Mouse (Mus musculus): ENCODE results near the gene Ankrd17. TPM values are rescaled to one million over a fixed set of nuclear protein-coding genes. Genes with fewer than 3 reads are reported as not detected.
"Not testable (repeated sequence)": the region's sequence is repeated elsewhere in the genome, so short reads cannot be mapped to it uniquely, and the experiment has no call there.

Gene Ankrd17
- polyA plus RNA-seq, 2 experiments from 2014 or later, result 41.9 to 48.9 TPM

DNA sequence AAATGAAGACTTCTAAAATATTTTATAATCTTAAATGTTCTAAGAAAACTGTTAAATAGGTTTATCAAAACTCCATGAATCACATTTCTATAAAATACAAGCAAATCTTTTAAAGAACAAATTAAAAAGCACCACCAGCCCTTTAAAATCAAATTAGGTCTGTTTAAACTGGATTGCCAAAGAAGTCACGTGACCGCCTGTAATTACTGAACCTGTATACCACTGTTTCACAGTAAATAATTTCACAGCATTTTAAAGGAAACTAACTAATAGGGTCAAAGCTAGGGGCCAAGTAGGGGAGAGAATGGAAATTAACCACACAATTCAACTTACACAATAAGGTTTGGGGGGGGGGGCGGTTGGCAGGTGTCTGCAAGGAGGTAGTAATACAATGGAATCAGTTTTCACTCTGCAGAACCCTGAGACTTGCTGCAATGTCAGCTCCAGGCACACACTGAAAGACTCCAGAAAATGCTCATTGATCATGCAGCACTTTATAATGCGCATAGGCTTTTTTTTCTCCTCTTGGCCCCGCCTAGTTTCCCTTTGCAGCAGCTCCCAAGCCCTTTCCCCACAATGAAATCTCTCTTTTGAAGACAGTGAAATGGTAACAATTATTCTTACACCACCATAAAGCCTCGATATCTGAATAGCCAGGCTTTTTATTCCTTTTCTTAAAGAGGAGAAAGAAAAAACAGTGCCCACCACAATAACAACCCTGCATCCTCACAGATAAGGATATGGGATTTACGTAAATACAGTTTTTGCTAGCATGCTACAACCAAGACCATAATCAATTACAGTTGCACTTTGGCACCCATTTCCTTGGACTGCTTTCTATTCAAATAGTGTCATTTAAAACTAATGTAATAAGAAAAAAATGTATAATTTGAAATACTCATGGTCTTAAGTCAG lies 27.9 kb downstream of the Ankrd17 start:
- ATAC-seq, result no peak

DNA sequence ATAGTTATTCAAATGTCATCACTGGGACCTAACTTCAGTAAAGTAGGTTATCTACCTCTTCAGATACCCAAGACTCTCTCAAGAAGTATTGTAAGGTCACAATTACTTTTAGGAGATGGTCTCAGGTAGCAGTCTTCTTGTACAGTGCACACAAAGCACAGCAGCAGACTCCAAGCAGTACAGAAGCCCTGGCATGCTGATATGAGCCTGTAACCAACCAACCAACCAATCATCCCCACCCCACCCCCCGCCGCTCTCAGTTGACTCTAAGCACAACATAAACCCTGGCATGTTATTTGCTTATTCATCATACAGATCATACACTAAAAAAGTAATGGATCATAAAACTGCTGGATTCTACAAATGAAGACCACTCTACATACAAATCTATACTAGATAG lies 33.9 kb downstream of the Ankrd17 start:
- ATAC-seq, result no peak

DNA sequence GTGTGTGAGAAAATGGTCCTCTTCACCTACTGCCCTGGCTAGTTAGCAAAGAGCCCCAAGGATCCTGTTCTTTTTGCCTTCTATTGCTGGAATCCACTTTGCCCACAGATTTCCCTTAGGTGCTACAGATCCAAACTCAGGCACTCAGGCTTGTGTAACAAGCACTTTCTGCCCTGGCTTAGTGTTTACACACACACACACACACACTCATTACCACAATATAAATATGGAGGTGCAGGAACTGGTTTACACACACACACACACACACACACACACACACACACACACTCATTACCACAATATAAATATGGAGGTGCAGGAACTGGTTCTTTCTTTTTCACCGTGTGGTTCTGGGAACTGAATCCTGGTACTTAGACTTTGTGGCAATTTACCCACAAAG lies 35.3 kb downstream of the Ankrd17 start:
- ATAC-seq, result no peak

GRCm38 (mm10) chr5:90298396-90298795 lies 68.0 kb downstream of the Ankrd17 start:
- no peak for ATAC-seq

DNA sequence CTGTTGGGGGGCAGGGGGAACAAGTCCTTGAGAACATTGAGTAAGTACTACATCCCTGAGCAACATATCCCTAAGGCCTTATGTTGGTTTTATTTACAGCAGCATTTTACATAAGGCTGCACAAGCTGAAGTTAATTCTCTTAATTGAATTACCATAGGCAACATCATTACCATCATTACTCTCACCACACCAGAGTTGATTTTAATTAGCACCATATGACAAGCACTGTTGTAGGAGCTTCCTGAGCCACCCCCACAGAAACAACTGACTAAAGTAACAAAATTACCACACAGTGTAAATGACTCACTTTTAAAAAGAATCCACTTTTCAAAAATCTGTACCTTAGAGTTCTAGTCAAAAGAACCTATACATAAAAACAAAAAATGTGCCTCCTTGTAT lies 76.5 kb downstream of the Ankrd17 start:
- ATAC-seq, result no peak

- peak; percentile 69 for ATAC-seq
Observed at GRCm38 (mm10) chr5:90286559-90286958, 79.8 kb downstream of the Ankrd17 start.

DNA sequence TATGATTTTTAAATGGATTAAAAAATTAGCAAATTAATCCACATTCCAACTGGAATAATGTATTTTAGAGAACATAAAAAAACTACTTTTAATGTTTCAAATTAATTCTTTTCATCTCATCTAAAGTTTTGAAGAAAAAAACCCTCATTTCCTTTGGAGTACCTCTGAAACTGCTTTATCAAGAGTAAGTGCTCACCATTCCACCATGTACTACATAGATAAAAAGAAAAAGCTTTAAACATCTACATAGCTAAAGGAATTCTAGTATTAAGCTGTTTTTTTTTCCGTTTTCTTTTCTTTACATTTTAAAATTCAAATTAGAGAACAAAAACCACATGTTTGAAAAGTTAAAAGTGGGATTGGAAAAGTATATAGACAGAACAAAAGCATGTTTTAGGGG lies 86.3 kb downstream of the Ankrd17 start:
- ATAC-seq, result no peak

DNA sequence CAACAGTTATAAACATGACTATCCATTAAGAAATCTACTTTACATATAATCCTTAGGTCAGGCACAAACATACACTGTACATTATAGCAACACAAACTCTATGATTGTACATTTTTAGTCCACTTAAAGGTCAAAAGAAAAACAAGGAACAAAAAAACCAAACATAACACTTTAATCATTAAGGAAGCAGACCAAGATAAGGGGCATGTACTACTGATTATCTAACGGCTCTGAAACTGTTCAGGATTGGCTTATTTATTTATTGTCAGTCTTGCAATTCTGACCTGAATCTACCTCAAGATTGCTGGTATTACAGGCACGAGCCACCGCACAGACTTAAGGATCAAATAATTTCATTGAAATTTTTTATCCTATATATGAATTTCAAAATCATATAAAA lies 87.0 kb downstream of the Ankrd17 start:
- ATAC-seq, result no peak

GRCm38 (mm10) chr5:90277443-90277842 lies 88.9 kb downstream of the Ankrd17 start:
- ATAC-seq, result no peak

- no peak for ATAC-seq
Observed at GRCm38 (mm10) chr5:90274806-90275205, 91.6 kb downstream of the Ankrd17 start.

DNA sequence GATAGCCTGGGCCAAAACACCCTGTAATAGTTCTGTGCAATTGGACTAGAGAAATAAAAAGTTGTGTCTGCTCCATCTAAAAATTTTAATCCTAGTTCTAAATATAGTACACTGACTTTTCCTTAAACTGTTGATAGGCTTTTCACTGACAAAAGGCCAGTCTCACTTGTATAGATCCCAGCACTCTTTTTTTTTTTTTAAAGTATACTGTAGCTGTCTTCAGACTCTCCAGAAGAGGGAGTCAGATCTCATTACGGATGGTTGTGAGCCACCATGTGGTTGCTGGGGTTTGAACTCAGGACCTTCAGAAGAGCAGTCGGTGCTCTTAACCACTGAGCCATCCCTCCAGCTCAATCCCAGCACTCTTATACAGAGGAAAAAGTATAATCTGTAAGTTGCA lies 104.1 kb downstream of the Ankrd17 start:
- not testable (repeated sequence) for ATAC-seq

- peak; percentile 77 for ATAC-seq
Observed at GRCm38 (mm10) chr5:90257023-90257422, 109.4 kb downstream of the Ankrd17 start.

DNA sequence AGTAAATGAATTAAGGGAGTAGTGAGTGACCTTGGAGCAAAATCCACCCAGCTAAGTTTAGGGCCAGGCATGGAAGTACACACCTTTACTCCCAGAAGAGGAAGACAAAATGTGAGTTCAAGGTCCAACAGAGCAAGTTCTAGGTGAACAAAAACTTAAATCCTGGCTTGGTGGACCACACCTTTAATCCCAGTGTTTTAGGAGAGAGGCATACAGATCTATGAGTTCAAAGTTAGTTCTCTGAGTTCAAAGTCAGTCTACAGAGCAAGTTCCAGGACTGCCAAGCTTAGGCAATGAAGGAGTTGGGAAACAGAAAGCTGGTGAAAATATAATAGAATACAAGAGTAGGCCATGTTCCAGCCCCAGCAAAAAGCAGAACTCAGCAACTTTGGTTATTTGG lies 118.9 kb downstream of the Ankrd17 start:
- ATAC-seq, result no peak

GRCm38 (mm10) chr5:90246987-90247386 lies 119.4 kb downstream of the Ankrd17 start:
- ATAC-seq, result no peak

DNA sequence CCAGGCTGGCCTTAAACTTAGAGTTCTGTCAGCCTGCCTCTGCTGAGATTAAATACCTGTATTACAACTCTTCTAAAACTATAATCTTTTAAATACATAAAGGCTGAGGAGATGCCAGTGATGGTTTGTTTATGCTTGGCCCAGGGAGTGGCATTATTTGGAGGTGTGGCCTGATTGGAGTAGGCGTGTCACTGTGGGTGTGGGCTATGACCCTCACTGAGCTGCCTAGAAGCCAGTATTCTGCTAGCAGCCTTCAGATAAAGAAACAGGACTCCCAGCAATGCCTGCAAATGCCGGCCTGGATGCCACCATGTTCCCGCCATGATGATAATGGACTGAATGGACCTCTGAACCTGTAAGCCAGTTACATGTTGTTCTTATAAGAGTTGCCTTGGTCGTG lies 119.8 kb downstream of the Ankrd17 start:
- ATAC-seq, result no peak

DNA sequence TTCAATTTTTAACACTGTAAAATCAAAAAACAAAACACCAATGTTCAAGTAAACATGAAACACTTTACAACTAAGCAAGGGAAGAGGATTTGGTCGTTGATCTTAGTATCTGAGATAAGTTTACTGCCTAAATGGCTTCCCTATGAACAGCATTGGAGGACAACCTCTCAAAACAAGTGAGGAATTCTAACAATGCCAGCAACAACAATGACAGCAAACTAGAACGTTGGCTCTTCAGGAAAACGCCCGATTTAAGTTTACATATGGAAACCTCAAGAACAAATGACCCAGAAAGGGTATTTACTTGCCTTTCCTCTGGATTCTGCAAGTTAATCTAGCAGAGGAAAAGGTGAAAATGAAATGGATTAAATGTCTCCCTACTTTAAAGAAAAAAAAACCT lies 121.0 kb downstream of the Ankrd17 start:
- no peak for ATAC-seq

DNA sequence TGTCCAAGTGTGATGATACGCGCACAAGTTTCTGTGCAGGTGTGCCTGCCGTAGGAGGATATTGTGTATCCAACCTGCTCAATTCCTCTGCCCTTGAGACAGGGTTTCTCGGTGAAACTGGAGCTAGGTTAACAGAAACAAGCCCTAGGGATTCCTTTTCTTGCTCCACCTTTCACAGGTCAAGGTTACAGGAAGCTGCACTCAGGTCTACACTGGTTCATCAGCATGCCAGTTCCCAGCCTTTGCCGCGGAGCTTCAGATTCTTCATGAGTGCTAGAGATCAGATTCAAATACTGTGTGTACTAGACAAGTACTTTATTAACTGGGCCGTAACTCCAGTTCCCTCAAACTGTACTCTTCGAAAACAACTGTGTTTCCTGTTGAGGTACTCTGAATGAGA lies 131.2 kb downstream of the Ankrd17 start:
- ATAC-seq, result no peak

DNA sequence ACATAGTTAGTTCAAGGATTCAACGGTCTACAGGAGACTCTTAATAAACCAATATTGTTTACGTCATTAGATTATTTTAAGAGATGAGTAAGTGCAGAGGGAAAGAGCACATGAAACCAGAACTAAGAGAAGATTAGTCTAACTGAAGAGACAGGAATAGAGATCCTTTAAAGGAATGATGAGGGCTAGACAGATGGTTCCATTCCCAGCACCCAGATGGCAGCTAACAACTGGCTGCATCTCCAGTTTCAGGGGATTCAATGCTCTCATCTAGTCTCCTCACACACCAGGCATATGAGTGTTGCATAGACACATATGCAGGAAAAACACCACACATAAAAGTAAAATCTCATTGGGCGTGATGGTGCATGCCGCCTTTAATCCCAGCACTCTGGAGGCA lies 133.1 kb downstream of the Ankrd17 start:
- no peak for ATAC-seq

- ATAC-seq, result no peak
Observed at GRCm38 (mm10) chr5:90229760-90230159, 136.6 kb downstream of the Ankrd17 start.

DNA sequence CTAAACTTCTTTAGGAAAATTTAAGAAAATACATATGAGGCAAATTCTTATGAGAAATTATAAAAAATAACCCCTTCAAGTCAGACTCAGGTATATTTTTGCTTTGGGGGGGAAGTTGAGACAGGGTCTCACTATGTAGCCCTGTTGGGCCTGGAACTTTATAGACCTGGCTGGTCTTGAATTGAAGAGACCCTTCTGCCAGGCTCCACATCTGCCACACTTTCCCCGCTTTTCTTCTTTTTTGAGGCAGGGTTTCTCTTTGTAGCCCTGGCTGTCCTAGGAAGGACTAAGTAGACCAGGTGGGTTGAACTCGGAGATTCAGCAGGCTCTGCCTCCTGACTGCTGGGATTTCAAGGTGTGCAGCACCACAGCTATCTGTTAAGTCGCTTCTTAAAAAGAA lies 139.7 kb downstream of the Ankrd17 start:
- no peak for ATAC-seq

DNA sequence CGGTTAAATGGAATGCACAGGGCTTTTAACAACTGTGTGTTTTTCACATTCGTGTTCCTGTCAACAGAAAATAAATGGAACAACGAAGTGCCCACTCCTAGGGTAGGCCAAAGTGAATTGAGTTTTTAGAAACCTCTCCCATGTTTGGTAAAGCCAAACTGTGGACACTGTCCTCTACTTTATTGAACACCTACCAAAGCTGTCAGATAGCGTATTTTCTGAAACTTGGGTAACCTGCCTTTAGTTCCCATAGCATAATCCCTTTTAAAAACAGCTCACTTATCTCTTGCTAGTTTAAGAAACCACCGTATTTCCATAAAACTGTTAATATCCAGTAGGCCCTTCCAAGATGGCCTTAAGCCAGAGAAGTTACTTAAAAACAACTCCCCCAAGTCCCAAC lies 141.6 kb downstream of the Ankrd17 start:
- no peak for ATAC-seq

- peak; percentile 90 for ATAC-seq
Observed at GRCm38 (mm10) chr5:90223534-90224381, 142.6 kb downstream of the Ankrd17 start, which contains the start of gene Cox18. Gene Cox18 (minus strand): TSS chr5:90224001.

GRCm38 (mm10) chr5:90222937-90223336 lies 143.4 kb downstream of the Ankrd17 start:
- ATAC-seq, result no peak

DNA sequence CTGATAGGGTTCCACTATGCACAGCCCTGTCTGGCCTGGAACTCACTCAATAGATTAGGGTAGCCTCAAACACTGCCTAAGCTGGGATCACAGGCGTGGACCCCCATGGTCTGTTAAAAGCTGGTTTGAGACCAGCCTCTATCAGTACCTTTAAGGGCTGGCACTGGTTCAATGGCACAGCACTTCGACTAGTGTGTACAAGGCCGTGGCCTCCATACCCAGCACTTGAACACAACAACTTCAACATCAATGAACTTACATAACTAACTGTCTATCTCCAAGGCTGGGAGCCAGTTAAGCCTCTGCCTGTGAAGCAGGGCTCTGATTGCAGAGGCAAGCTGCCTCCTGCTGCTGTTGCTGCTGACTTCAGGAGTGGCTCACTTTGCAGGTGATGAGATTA lies 148.6 kb downstream of the Ankrd17 start:
- no peak for ATAC-seq
